Mouse (Mus musculus) forebrain, postnatal 0 days (tissue): ENCODE data around the gene Uggt1. TPM values are rescaled to one million over a fixed set of nuclear protein-coding genes. Genes with fewer than 3 reads are reported as not detected.

Experiments
- ATAC-seq: fragments of 200-750 bp; cut with Nextera tagmentation; 2 replicates; pipeline ENCODE4 v1.8.0; 2017; ENCODE audit warnings: mild to moderate bottlenecking, moderate library complexity
- DNase-seq: peaks from one replicate; pipeline ENCODE4 v3.0.0-alpha.2; 2015
- H3K27ac ChIP-seq: fragments of 300-500 bp; sonication (generic); 2 replicates; pipeline ENCODE4 v1.5.1; 2014; ENCODE audit warnings: low read depth, mild to moderate bottlenecking, antibody characterized with exemption, low read length, moderate library complexity, mixed read lengths
- H3K27me3 ChIP-seq: fragments of 300-500 bp; sonication (generic); 2 replicates; pipeline ENCODE4 v1.6.1; 2014; ENCODE audit warnings: mild to moderate bottlenecking, low read length, mixed read lengths; ENCODE audit not compliant: insufficient read depth
- H3K36me3 ChIP-seq: fragments of 300-500 bp; sonication (generic); 2 replicates; pipeline ENCODE4 v1.6.1; 2014; ENCODE audit warnings: mild to moderate bottlenecking, moderate library complexity; ENCODE audit not compliant: insufficient read depth
- H3K4me1 ChIP-seq: fragments of 300-500 bp; sonication (generic); 2 replicates; pipeline ENCODE4 v1.6.1; 2014; ENCODE audit warnings: antibody characterized with exemption; ENCODE audit not compliant: insufficient read depth
- H3K4me2 ChIP-seq: fragments of 300-500 bp; sonication (generic); 2 replicates; pipeline ENCODE4 v1.6.1; 2014; ENCODE audit warnings: low read depth, mild to moderate bottlenecking, moderate library complexity
- H3K4me3 ChIP-seq: fragments of 300-500 bp; sonication (generic); 2 replicates; pipeline ENCODE4 v1.5.1; 2014; ENCODE audit warnings: low read depth, low read length, mixed read lengths
- H3K9ac ChIP-seq: fragments of 300-500 bp; sonication (generic); 2 replicates; pipeline ENCODE4 v1.6.1; 2014; ENCODE audit warnings: mild to moderate bottlenecking
- H3K9me3 ChIP-seq: fragments of 300-500 bp; sonication (generic); 2 replicates; pipeline ENCODE4 v1.6.1; 2016; ENCODE audit warnings: low read length
- CTCF ChIP-seq: sonication (generic); IDR thresholded peaks from 2 replicates; pipeline ENCODE4 v1.5.1; 2016; ENCODE audit warnings: antibody characterized with exemption, control low read depth, low read depth
- WGBS: fragments of 180-500 bp; shearing (Covaris S2); extraction: QIAGEN DNeasy Blood & Tissue Kit; methylation state at CpG from one replicate; pipeline ENCODE4 v1.1.7; 2014; 5-methylcytosine and 5-hydroxymethylcytosine counted together
- polyA plus RNA-seq: library from polyadenylated mRNA; unstranded; fragments of >200 nt; fragmentation: Nextera tagmentation; extraction: Ambion mirVana; gene quantifications from 2 replicates; pipeline ENCODE4 v1.2.1, GENCODE M21; 2015
- total RNA-seq: library from RNA; depleted of rRNA; stranded (reverse); fragments of >200 nt; gene quantifications from 2 replicates; pipeline ENCODE4 v1.2.3, GENCODE M21; 2014

Gene Uggt1
- total and polyA plus RNA-seq, 2 experiments from 2014 or later, result 24.5 to 54.1 TPM

GRCm38 (mm10) chr1:36275635-36276389 lies 31.3 kb upstream of the Uggt1 start:
- Histone ChIP-seq H3K9ac (no peak overlapping the region), H3K4me3 (no peak overlapping the region), H3K36me3 (no peaks in the 10 kb centered on the region), H3K27ac (no peak overlapping the region), H3K4me2 (no peak overlapping the region), H3K9me3 (no peaks in the 10 kb centered on the region), H3K4me1 (no peaks in the 10 kb centered on the region), H3K27me3 (no peaks in the 10 kb centered on the region)
- no peak for TF ChIP-seq CTCF
- WGBS, result 78% methylated on average over 13 of the region's 13 CpGs
- ATAC-seq, result peak; percentile 43; the same call in 1 of the 2 replicates
- no peak for DNase-seq

GRCm38 (mm10) chr1:36274455-36274854 lies 29.9 kb upstream of the Uggt1 start, which contains the start of gene Neurl3:
Gene Neurl3 (minus strand): TSS chr1:36274679.
- Histone ChIP-seq H3K4me2 (no peak within 1 kb of the TSS), H3K4me3 (no peak within 1 kb of the TSS), H3K36me3 (no peaks in the 10 kb centered on the region), H3K4me1 (no peaks in the 10 kb centered on the region), H3K9me3 (no peaks in the 10 kb centered on the region), H3K27ac (no peak within 1 kb of the TSS), H3K27me3 (no peaks in the 10 kb centered on the region), H3K9ac (no peak within 1 kb of the TSS)
- TF ChIP-seq CTCF, result no peak
- DNase-seq (no peak), ATAC-seq (no peak)
- WGBS, result 93% methylated on average over 5 of the region's 5 CpGs

- Histone ChIP-seq H3K4me1 (no peaks in the 10 kb centered on the region), H3K36me3 (no peaks in the 10 kb centered on the region), H3K27me3 (no peaks in the 10 kb centered on the region), H3K9me3 (no peaks in the 10 kb centered on the region), H3K9ac (no peak overlapping the region), H3K4me3 (no peak overlapping the region), H3K27ac (no peak overlapping the region), H3K4me2 (no peak overlapping the region)
- no peak for ATAC-seq
- no peak for DNase-seq
- 55% methylated on average over 9 of the region's 9 CpGs for WGBS
- no peak for TF ChIP-seq CTCF
Measured at GRCm38 (mm10) chr1:36273288-36273687, 28.8 kb upstream of the Uggt1 start.

GRCm38 (mm10) chr1:36272546-36272945 lies 28.0 kb upstream of the Uggt1 start:
- H3K9ac ChIP-seq, result no peak overlapping the region
- no peaks in the 10 kb centered on the region for H3K9me3 ChIP-seq
- no peak overlapping the region for H3K27ac ChIP-seq
- no peak overlapping the region for H3K4me2 ChIP-seq
- DNase-seq, result no peak
- no peak overlapping the region for H3K4me3 ChIP-seq
- H3K36me3 ChIP-seq, result no peaks in the 10 kb centered on the region
- TF ChIP-seq CTCF, result no peak
- no peaks in the 10 kb centered on the region for H3K4me1 ChIP-seq
- ATAC-seq, result no peak
- WGBS, result 65% methylated on average over 5 of the region's 5 CpGs
- H3K27me3 ChIP-seq, result no peaks in the 10 kb centered on the region

- Histone ChIP-seq H3K9me3 (no peaks in the 10 kb centered on the region), H3K27ac (no peak overlapping the region), H3K4me2 (no peak overlapping the region), H3K4me3 (no peak overlapping the region), H3K27me3 (no peaks in the 10 kb centered on the region), H3K4me1 (no peaks in the 10 kb centered on the region), H3K9ac (no peak overlapping the region), H3K36me3 (no peaks in the 10 kb centered on the region)
- DNase-seq (no peak), ATAC-seq (no peak)
- WGBS, result 72% methylated on average over 8 of the region's 8 CpGs
- TF ChIP-seq CTCF, result no peak
Measured at GRCm38 (mm10) chr1:36271516-36272230, 27.2 kb upstream of the Uggt1 start.

GRCm38 (mm10) chr1:36270666-36271065 lies 26.1 kb upstream of the Uggt1 start:
- no peak overlapping the region for H3K4me2 ChIP-seq
- no peak overlapping the region for H3K4me3 ChIP-seq
- no peak overlapping the region for H3K9ac ChIP-seq
- no peak for DNase-seq
- H3K27ac ChIP-seq, result no peak overlapping the region
- no peaks in the 10 kb centered on the region for H3K9me3 ChIP-seq
- H3K27me3 ChIP-seq, result no peaks in the 10 kb centered on the region
- H3K36me3 ChIP-seq, result no peaks in the 10 kb centered on the region
- no peak for TF ChIP-seq CTCF
- no peak for ATAC-seq
- WGBS, result 66% methylated on average over 3 of the region's 3 CpGs
- no peaks in the 10 kb centered on the region for H3K4me1 ChIP-seq
